Mouse (Mus musculus): Measurements from ENCODE around the gene Mmp25. TPM values are rescaled to one million over a fixed set of nuclear protein-coding genes. Genes with fewer than 3 reads are reported as not detected.

The Mmp25 gene
- polyA plus RNA-seq, 1 experiment = not detected

DNA sequence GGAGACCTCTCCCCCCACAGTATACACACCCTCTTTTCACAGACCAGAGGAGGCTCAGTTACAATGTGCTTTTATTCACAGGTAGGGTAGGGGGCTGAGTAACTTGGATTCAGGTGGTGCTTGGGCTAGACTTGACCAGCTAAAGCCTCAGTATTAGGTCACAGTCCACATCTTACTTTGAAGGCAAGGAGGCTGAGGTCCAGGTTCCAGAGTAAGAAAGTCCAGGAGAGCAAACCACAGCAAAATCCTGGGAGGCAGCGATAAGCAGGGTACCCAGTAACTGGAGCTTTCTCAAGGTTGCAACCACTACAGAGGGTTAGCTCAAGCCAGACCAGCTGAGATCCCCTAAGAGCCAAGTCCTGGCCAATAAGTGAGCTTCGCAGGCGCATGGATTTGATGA, 37.5 kb upstream of the Mmp25 start:
- H3K36me3 ChIP-seq (ENCODE audit: control insufficient read depth, insufficient read depth) = no peaks in the 10 kb centered on the region
- no peak overlapping the region for H3K4me2 ChIP-seq (ENCODE audit: low read depth)
- H3K4me3 ChIP-seq = no peak overlapping the region
- no peaks in the 10 kb centered on the region for H3K79me2 ChIP-seq (ENCODE audit: control insufficient read depth, insufficient read depth)
- no peak for TF ChIP-seq POLR2AphosphoS2 (IDR thresholded peaks at IDR 0.05; ENCODE audit: insufficient read length, low read depth)
- TF ChIP-seq MYOD1 (IDR thresholded peaks at IDR 0.05; ENCODE audit: control insufficient read depth in 1 of 3, insufficient read length in 2 of 3, low read depth in 2 of 3) = no peak
- TF ChIP-seq CEBPB (IDR thresholded peaks at IDR 0.05; ENCODE audit: insufficient read depth, poor library complexity, severe bottlenecking) = no peak
- TF ChIP-seq REST (IDR thresholded peaks at IDR 0.05; ENCODE audit: insufficient read depth, insufficient read length) = no peak
- TF ChIP-seq MYOG (IDR thresholded peaks at IDR 0.05; ENCODE audit: control insufficient read depth in 1 of 3, insufficient read depth in 1 of 3, insufficient read length in 2 of 3, low read depth in 2 of 3) = no peak
- no peak for TF ChIP-seq E2F4 (IDR thresholded peaks at IDR 0.05; ENCODE audit: insufficient read depth)
- no peak for TF ChIP-seq TCF12 (IDR thresholded peaks at IDR 0.05; ENCODE audit: insufficient read depth, poor library complexity, severe bottlenecking)
- TF ChIP-seq SRF (IDR thresholded peaks at IDR 0.05; ENCODE audit: control insufficient read depth, insufficient read length, low read depth) = no peak
- no peak for TF ChIP-seq TCF3 (IDR thresholded peaks at IDR 0.05; ENCODE audit: insufficient read length, low read depth)
- no peak for TF ChIP-seq MAX (IDR thresholded peaks at IDR 0.05; ENCODE audit: low read depth)
- no peak for TF ChIP-seq POLR2A (IDR thresholded peaks at IDR 0.05; ENCODE audit: insufficient read length, low read depth)
- TF ChIP-seq USF1 (IDR thresholded peaks at IDR 0.05; ENCODE audit: low read depth) = no peak
- H3ac ChIP-seq (ENCODE audit: control insufficient read depth, insufficient read length) = no peak overlapping the region
- no peaks in the 10 kb centered on the region for H3K27me3 ChIP-seq (ENCODE audit: control insufficient read depth, insufficient read depth, insufficient read length)

DNA sequence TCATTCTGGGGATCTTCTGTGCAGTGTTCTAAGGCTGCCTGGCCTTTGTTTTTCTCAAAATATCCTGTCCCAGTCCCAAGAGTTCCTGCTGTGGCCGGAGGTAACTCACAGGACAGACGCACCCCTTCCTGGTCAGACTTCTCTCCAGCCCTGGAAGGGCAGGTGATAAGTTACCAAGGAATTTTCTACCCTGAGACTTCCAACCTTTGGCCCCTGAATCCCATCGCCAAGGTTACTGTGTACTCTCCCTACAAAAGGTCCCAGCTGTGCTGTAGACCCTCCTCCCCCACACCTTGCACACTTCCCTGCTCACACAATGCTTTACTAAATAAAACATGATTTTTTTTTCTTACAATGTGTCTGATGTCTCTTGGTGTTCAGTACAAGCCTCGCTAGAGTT, 37.0 kb upstream of the Mmp25 start:
- Histone ChIP-seq H3K4me3 (no peak overlapping the region), H3K4me2 (ENCODE audit: low read depth) (no peak overlapping the region), H3K27me3 (ENCODE audit: control insufficient read depth, insufficient read depth, insufficient read length) (no peaks in the 10 kb centered on the region), H3K36me3 (ENCODE audit: control insufficient read depth, insufficient read depth) (no peaks in the 10 kb centered on the region), H3K79me2 (ENCODE audit: control insufficient read depth, insufficient read depth) (peaks cover under 1% of the 10 kb centered on the region), H3ac (ENCODE audit: control insufficient read depth, insufficient read length) (no peak overlapping the region)
- TF ChIP-seq MYOD1 (IDR thresholded peaks at IDR 0.05; ENCODE audit: control insufficient read depth in 1 of 3, insufficient read length in 2 of 3, low read depth in 2 of 3) (no peak), REST (IDR thresholded peaks at IDR 0.05; ENCODE audit: insufficient read depth, insufficient read length) (no peak), POLR2A (IDR thresholded peaks at IDR 0.05; ENCODE audit: insufficient read length, low read depth) (no peak), MAX (IDR thresholded peaks at IDR 0.05; ENCODE audit: low read depth) (no peak), SRF (IDR thresholded peaks at IDR 0.05; ENCODE audit: control insufficient read depth, insufficient read length, low read depth) (no peak), CEBPB (IDR thresholded peaks at IDR 0.05; ENCODE audit: insufficient read depth, poor library complexity, severe bottlenecking) (no peak), TCF12 (IDR thresholded peaks at IDR 0.05; ENCODE audit: insufficient read depth, poor library complexity, severe bottlenecking) (no peak), TCF3 (IDR thresholded peaks at IDR 0.05; ENCODE audit: insufficient read length, low read depth) (no peak), USF1 (IDR thresholded peaks at IDR 0.05; ENCODE audit: low read depth) (no peak), MYOG (IDR thresholded peaks at IDR 0.05; ENCODE audit: control insufficient read depth in 1 of 3, insufficient read depth in 1 of 3, insufficient read length in 2 of 3, low read depth in 2 of 3) (no peak), E2F4 (IDR thresholded peaks at IDR 0.05; ENCODE audit: insufficient read depth) (no peak)

DNA sequence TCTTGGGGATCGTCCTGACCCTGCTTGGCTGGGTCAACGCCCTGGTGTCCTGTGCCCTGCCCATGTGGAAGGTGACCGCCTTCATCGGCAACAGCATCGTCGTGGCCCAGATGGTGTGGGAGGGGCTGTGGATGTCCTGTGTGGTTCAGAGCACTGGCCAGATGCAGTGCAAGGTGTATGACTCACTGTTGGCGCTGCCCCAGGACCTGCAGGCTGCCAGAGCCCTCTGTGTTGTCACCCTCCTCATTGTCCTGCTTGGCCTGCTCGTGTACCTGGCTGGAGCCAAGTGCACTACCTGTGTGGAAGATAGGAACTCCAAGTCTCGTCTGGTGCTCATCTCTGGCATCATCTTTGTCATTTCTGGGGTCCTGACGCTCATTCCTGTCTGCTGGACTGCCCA, 36.0 kb upstream of the Mmp25 start:
- TF ChIP-seq USF1 (IDR thresholded peaks at IDR 0.05; ENCODE audit: low read depth) (no peak), POLR2AphosphoS2 (IDR thresholded peaks at IDR 0.05; ENCODE audit: insufficient read length, low read depth) (no peak), MAX (IDR thresholded peaks at IDR 0.05; ENCODE audit: low read depth) (no peak), POLR2A (IDR thresholded peaks at IDR 0.05; ENCODE audit: insufficient read length, low read depth) (no peak), SRF (IDR thresholded peaks at IDR 0.05; ENCODE audit: control insufficient read depth, insufficient read length, low read depth) (no peak), TCF12 (IDR thresholded peaks at IDR 0.05; ENCODE audit: insufficient read depth, poor library complexity, severe bottlenecking) (no peak), CEBPB (IDR thresholded peaks at IDR 0.05; ENCODE audit: insufficient read depth, poor library complexity, severe bottlenecking) (no peak), MYOG (IDR thresholded peaks at IDR 0.05; ENCODE audit: control insufficient read depth in 1 of 3, insufficient read depth in 1 of 3, insufficient read length in 2 of 3, low read depth in 2 of 3) (no peak), MYOD1 (IDR thresholded peaks at IDR 0.05; ENCODE audit: control insufficient read depth in 1 of 3, insufficient read length in 2 of 3, low read depth in 2 of 3) (no peak), E2F4 (IDR thresholded peaks at IDR 0.05; ENCODE audit: insufficient read depth) (no peak), TCF3 (IDR thresholded peaks at IDR 0.05; ENCODE audit: insufficient read length, low read depth) (no peak), REST (IDR thresholded peaks at IDR 0.05; ENCODE audit: insufficient read depth, insufficient read length) (no peak)
- H3K4me3 ChIP-seq = no peak overlapping the region
- no peaks in the 10 kb centered on the region for H3K27me3 ChIP-seq (ENCODE audit: control insufficient read depth, insufficient read depth, insufficient read length)
- peaks cover 3% of the 10 kb centered on the region for H3K79me2 ChIP-seq (ENCODE audit: control insufficient read depth, insufficient read depth)
- no peaks in the 10 kb centered on the region for H3K36me3 ChIP-seq (ENCODE audit: control insufficient read depth, insufficient read depth)
- no peak overlapping the region for H3K4me2 ChIP-seq (ENCODE audit: low read depth)
- no peak overlapping the region for H3ac ChIP-seq (ENCODE audit: control insufficient read depth, insufficient read length)

DNA sequence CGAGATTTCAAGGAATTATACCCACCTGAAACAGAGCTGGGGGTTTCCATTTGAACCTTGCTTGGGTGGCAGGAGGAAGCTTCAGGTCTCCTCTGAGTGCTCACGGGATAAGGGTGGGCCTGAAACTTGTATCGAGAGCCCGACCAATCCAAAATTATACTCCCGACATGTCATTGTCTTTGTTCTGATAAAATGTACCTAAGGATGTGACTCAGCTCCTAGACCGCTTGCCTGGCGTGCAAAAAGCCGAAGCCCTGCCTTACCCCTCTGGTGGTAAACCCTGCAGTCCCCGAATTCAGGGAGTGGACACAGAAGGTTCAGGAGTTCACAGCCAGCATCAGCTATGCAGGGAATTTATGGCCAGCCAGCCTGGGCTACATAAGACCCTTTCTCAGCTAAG, 35.3 kb upstream of the Mmp25 start:
- no peaks in the 10 kb centered on the region for H3K27me3 ChIP-seq (ENCODE audit: control insufficient read depth, insufficient read depth, insufficient read length)
- H3K4me3 ChIP-seq = no peak overlapping the region
- no peak overlapping the region for H3ac ChIP-seq (ENCODE audit: control insufficient read depth, insufficient read length)
- H3K36me3 ChIP-seq (ENCODE audit: control insufficient read depth, insufficient read depth) = no peaks in the 10 kb centered on the region
- no peak overlapping the region for H3K4me2 ChIP-seq (ENCODE audit: low read depth)
- TF ChIP-seq TCF3 (IDR thresholded peaks at IDR 0.05; ENCODE audit: insufficient read length, low read depth) (no peak), REST (IDR thresholded peaks at IDR 0.05; ENCODE audit: insufficient read depth, insufficient read length) (no peak), E2F4 (IDR thresholded peaks at IDR 0.05; ENCODE audit: insufficient read depth) (no peak), TCF12 (IDR thresholded peaks at IDR 0.05; ENCODE audit: insufficient read depth, poor library complexity, severe bottlenecking) (no peak), POLR2AphosphoS2 (IDR thresholded peaks at IDR 0.05; ENCODE audit: insufficient read length, low read depth) (no peak), USF1 (IDR thresholded peaks at IDR 0.05; ENCODE audit: low read depth) (no peak), SRF (IDR thresholded peaks at IDR 0.05; ENCODE audit: control insufficient read depth, insufficient read length, low read depth) (no peak), MYOG (IDR thresholded peaks at IDR 0.05; ENCODE audit: control insufficient read depth in 1 of 3, insufficient read depth in 1 of 3, insufficient read length in 2 of 3, low read depth in 2 of 3) (no peak), CEBPB (IDR thresholded peaks at IDR 0.05; ENCODE audit: insufficient read depth, poor library complexity, severe bottlenecking) (no peak), POLR2A (IDR thresholded peaks at IDR 0.05; ENCODE audit: insufficient read length, low read depth) (no peak), MYOD1 (IDR thresholded peaks at IDR 0.05; ENCODE audit: control insufficient read depth in 1 of 3, insufficient read length in 2 of 3, low read depth in 2 of 3) (no peak), MAX (IDR thresholded peaks at IDR 0.05; ENCODE audit: low read depth) (no peak)
- peaks cover 3% of the 10 kb centered on the region for H3K79me2 ChIP-seq (ENCODE audit: control insufficient read depth, insufficient read depth)

Measured in myocyte (in vitro differentiated cells).